Comparison of ENCODE assay signal across 8 mouse cellular contexts in the genomic region with DNA sequence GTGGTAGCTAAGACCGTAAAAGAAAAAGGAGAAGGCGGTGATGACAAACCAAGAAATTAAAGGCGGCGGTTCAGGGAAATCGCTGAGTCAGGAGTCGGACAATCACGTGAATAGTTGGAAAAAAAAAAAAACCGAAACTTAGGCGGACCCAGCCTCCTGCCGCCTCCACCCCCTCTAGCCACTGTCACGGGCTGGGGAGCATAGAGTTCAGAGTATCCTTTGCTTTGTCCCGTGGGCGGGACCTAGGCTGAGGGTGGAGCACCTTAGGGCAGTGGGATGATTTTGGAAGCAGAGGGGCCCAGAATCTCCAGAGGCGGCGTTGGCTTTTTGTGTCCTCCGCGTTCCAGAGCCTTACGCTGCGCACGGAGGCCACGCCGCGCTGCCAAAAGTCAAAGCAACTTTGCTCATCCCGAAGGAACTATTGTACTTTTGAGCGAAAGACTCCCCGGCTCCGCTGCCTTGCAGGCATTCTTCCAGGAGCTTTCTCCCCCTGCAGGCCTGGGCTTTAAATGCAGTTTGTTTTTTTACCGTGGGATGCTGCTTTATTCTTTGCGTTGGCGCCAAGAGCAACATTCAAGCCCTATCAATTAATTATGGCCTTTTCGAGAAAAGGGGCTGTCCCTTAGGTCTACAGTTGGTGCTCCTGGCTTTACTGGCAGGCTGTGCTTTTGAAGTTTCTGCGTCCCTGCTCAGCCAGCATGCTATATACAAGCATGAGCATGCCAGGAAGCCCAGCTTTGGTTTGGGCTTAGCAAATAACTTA. TPM values are rescaled to one million over a fixed set of nuclear protein-coding genes. Genes with fewer than 3 reads are reported as not detected.
DNase-seq lines count a peak whose midpoint lies in the region; ATAC-seq and TF ChIP-seq lines count a peak whose summit lies in the region.

No protein-coding gene starts in this region.

- intact Hi-C loops in gastrocnemius, adult 2 months (cut with DNase I), result loop anchor here (1.0 kb wide), 1 partner anchor 16 kb away; no protein-coding TSS in a partner anchor

- H3K4me1 ChIP-seq in megakaryocyte, embryonic 14.5 days, result peaks cover 6% of the 10 kb centered on the region; the same call in 1 of the 2 replicates

- TF ChIP-seq CTCF in gastrocnemius, adult 2 months (IDR thresholded peaks at IDR 0.05), result peak; percentile 62

- DNase-seq in WW6 (ENCODE audit: low read depth, low spot score), result peak; percentile 67
- DNase-seq in gastrocnemius, adult 2 months, result peak; percentile 87
- DNase-seq in hindlimb bud, embryonic 11.5 days (ENCODE audit: extremely low spot score, low read depth, low spot score), result peak; percentile 41
- peak; percentile 18 to 36 for DNase-seq in left cerebral cortex, adult 8-10 months (ENCODE audit: low spot score in 2 of 2)
- DNase-seq in right cerebral cortex, postnatal 10 days (ENCODE audit: low spot score in 2 of 2), result peak; percentile 60 to 65
- peak; percentile 30 for DNase-seq in urinary bladder, postnatal 25 days (ENCODE audit: low spot score)

- H3K27me3 ChIP-seq in megakaryocyte, embryonic 14.5 days (replicated peaks), result peaks cover 2% of the 10 kb centered on the region

- peak overlapping the region; percentile 91 for H3K27ac ChIP-seq in gastrocnemius, adult 2 months

- ATAC-seq in common myeloid progenitor, adult 5-6 weeks (replicated peaks; ENCODE audit: low read depth, poor library complexity, severe bottlenecking), result peak; percentile 99

- H3K9me3 ChIP-seq in megakaryocyte, embryonic 14.5 days, result no peaks in the 10 kb centered on the region

- no peaks in the 10 kb centered on the region for H3K36me3 ChIP-seq in megakaryocyte, embryonic 14.5 days (replicated peaks; ENCODE audit: low read length)

- H3K4me3 ChIP-seq in gastrocnemius, adult 2 months, result peak overlapping the region; percentile 81
- H3K4me3 ChIP-seq in megakaryocyte, embryonic 14.5 days (replicated peaks), result peak overlapping the region; percentile 92

RNA-seq across cellular contexts. Expression of a gene that starts 17.5 kb away (rescaled TPM):
- 102 and 106 TPM in 2 replicates for total RNA-seq in common myeloid progenitor, adult 5-6 weeks (2017)
- total RNA-seq in gastrocnemius, adult 2 months (2021), result 10 to 100 TPM; 63.3 to 74.6 TPM
- total RNA-seq in left cerebral cortex, adult 8-10 months (2022), result 100 to 1,000 TPM in 2 of 4 experiments, 10 to 100 TPM in 2; 78.7 to 107 (median 95.4) TPM
- 10.1 and 12.5 TPM in 2 replicates for polyA plus RNA-seq in megakaryocyte, embryonic 14.5 days (2012; ENCODE audit: insufficient read depth, low replicate concordance)

Comparison
In these comparisons a context has a peak if more than half of its experiments do, and no peak if none do; other contexts are left out.
1. Peak in every context shown above with its lines: DNase-seq, ATAC-seq, H3K4me3 ChIP-seq and H3K27ac ChIP-seq.
2. DNase-seq: peak in every context shown above with its lines; median percentile 87 in gastrocnemius, adult 2 months; 67 in WW6; 62 in right cerebral cortex, postnatal 10 days; 41 in hindlimb bud, embryonic 11.5 days; 30 in urinary bladder, postnatal 25 days; 27 in left cerebral cortex, adult 8-10 months.